Mouse (Mus musculus) embryonic facial prominence, embryonic 14.5 days (tissue): ENCODE measurements around the gene Coa4. TPM values are rescaled to one million over a fixed set of nuclear protein-coding genes. Genes with fewer than 3 reads are reported as not detected.

Source experiments
- ATAC-seq: fragments of 200-750 bp; cut with Nextera tagmentation; 2 replicates; pipeline ENCODE4 v1.8.0; 2017; ENCODE audit warnings: low read depth, moderate number of reproducible peaks, moderate TSS enrichment
- DNase-seq: peaks from one replicate; pipeline ENCODE4 v3.0.0-alpha.2; 2015; ENCODE audit warnings: low spot score
- H3K27ac ChIP-seq: fragments of 300-500 bp; sonication (generic); replicated peaks from 2 replicates; pipeline ENCODE4 v1.5.1; 2014; ENCODE audit warnings: low read depth, mild to moderate bottlenecking, low read length, moderate library complexity
- H3K27me3 ChIP-seq: fragments of 300-500 bp; sonication (generic); replicated peaks from 2 replicates; pipeline ENCODE4 v1.6.1; 2014; ENCODE audit warnings: low read length; ENCODE audit not compliant: control insufficient read depth, insufficient read depth
- H3K36me3 ChIP-seq: fragments of 300-500 bp; sonication (generic); 2 replicates; pipeline ENCODE4 v1.6.1; 2014; ENCODE audit warnings: low read length, mixed read lengths; ENCODE audit not compliant: control insufficient read depth, insufficient read depth
- H3K4me1 ChIP-seq: fragments of 300-500 bp; sonication (generic); 2 replicates; pipeline ENCODE4 v1.6.1; 2014; ENCODE audit warnings: antibody characterized with exemption, low read length; ENCODE audit not compliant: control insufficient read depth, insufficient read depth
- H3K4me2 ChIP-seq: fragments of 300-500 bp; sonication (generic); 2 replicates; pipeline ENCODE4 v1.6.1; 2014; ENCODE audit warnings: low read depth, mild to moderate bottlenecking, low read length, moderate library complexity, mixed read lengths
- H3K4me3 ChIP-seq: fragments of 300-500 bp; sonication (generic); 2 replicates; pipeline ENCODE4 v1.5.1; 2014; ENCODE audit warnings: low read depth, mild to moderate bottlenecking, low read length
- H3K9ac ChIP-seq: fragments of 300-500 bp; sonication (generic); 2 replicates; pipeline ENCODE4 v1.6.1; 2014; ENCODE audit warnings: low read depth, mild to moderate bottlenecking, low read length, moderate library complexity, mixed read lengths
- H3K9me3 ChIP-seq: fragments of 300-500 bp; sonication (generic); 2 replicates; pipeline ENCODE4 v1.6.1; 2016; ENCODE audit warnings: low read length; ENCODE audit not compliant: control insufficient read depth
- WGBS: fragments of 180-500 bp; shearing (Covaris S2); extraction: QIAGEN DNeasy Blood & Tissue Kit; methylation state at CpG from one replicate; pipeline ENCODE4 v1.1.7; 2014; 5-methylcytosine and 5-hydroxymethylcytosine counted together
- polyA plus RNA-seq: library from polyadenylated mRNA; unstranded; fragments of >200 nt; fragmentation: Nextera tagmentation; extraction: Ambion mirVana; gene quantifications from 2 replicates; pipeline ENCODE4 v1.2.1, GENCODE M21; 2014

Gene Coa4
- polyA plus RNA-seq, 1 experiment from 2014 or later = 22.1 TPM

GRCm38 (mm10) chr7:100495042-100495441 is 41.8 kb upstream of the Coa4 start:
- Histone ChIP-seq H3K27me3 (no peaks in the 10 kb centered on the region), H3K27ac (peak overlapping the region; percentile 65), H3K4me1 (peaks cover 32% of the 10 kb centered on the region), H3K4me2 (peak overlapping the region; percentile 91), H3K9me3 (no peaks in the 10 kb centered on the region), H3K4me3 (peak overlapping the region; percentile 47), H3K9ac (peak overlapping the region; percentile 12; the same call in 1 of the 2 replicates), H3K36me3 (peaks cover 15% of the 10 kb centered on the region; the same call in 1 of the 2 replicates)
- peak; percentile 1; the same call in 1 of the 2 replicates for ATAC-seq
- peak; percentile 52 for DNase-seq
- 21% methylated on average over 8 of the region's 8 CpGs for WGBS

- Histone ChIP-seq H3K4me1 (peaks cover 32% of the 10 kb centered on the region), H3K9me3 (no peaks in the 10 kb centered on the region), H3K27ac (peak overlapping the region; percentile 65), H3K9ac (peak overlapping the region; percentile 50), H3K36me3 (peaks cover 15% of the 10 kb centered on the region; the same call in 1 of the 2 replicates), H3K4me2 (peak overlapping the region; percentile 91), H3K27me3 (no peaks in the 10 kb centered on the region), H3K4me3 (peak overlapping the region; percentile 47)
- ATAC-seq (peak; percentile 73), DNase-seq (peak; percentile 88)
- 28% methylated on average over 11 of the region's 11 CpGs for WGBS
Observed at GRCm38 (mm10) chr7:100495581-100496251, 41.2 kb upstream of the Coa4 start.

- Histone ChIP-seq H3K4me2 (peak overlapping the region; percentile 91; the same call in 1 of the 2 replicates), H3K36me3 (peaks cover 15% of the 10 kb centered on the region; the same call in 1 of the 2 replicates), H3K9ac (no peak overlapping the region), H3K4me3 (no peak overlapping the region), H3K9me3 (no peaks in the 10 kb centered on the region), H3K4me1 (peaks cover 32% of the 10 kb centered on the region), H3K27ac (peak overlapping the region; percentile 12; the same call in 1 of the 2 replicates), H3K27me3 (no peaks in the 10 kb centered on the region)
- ATAC-seq (no peak), DNase-seq (no peak)
- 67% methylated on average over 6 of the region's 6 CpGs for WGBS
Observed at GRCm38 (mm10) chr7:100496371-100496770, 40.5 kb upstream of the Coa4 start.

DNA sequence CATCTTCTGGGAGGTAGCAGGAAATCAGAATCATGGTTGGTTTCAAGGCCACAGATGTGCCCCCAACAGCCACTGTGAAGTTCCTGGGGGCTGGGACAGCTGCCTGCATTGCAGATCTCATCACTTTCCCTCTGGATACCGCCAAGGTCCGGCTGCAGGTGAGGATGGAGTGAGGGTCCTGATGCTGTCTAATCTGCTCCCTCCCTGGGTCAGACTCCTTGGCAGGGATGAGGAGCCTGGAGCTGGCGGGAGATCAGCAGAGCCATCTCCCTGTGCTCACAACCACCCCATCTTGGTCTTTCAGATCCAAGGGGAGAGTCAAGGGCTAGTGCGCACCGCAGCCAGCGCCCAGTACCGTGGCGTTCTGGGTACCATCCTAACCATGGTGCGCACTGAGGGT is 40.1 kb upstream of the Coa4 start:
- H3K4me3 ChIP-seq = no peak overlapping the region
- H3K4me1 ChIP-seq = peaks cover 32% of the 10 kb centered on the region
- WGBS = 98% methylated on average over 9 of the region's 9 CpGs

DNA sequence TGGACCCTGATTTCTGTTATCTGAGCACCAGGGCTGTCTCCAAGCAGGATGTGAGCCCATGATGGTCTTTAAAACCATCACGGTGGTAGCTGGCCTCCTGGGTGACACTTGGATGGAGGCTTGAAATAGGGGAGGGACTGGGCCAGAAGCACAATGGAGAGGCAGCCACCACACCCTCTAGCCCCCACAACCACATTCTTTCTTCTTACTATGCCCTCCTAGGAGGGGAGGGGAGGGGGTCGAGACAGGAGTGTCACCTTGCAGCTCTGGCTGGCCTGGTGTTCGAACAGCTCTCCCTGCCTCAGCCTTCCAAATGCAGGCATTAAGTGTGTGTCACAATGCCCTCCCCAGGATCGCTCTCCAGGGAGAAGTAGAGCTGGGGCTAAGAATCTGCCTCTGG is 39.5 kb upstream of the Coa4 start:
- H3K27ac ChIP-seq = no peak overlapping the region
- no peak overlapping the region for H3K9ac ChIP-seq
- no peaks in the 10 kb centered on the region for H3K9me3 ChIP-seq
- 76% methylated on average over 4 of the region's 4 CpGs for WGBS
- no peak overlapping the region for H3K4me3 ChIP-seq
- no peaks in the 10 kb centered on the region for H3K27me3 ChIP-seq
- H3K4me1 ChIP-seq = peaks cover 32% of the 10 kb centered on the region
- ATAC-seq (no peak), DNase-seq (no peak)
- no peak overlapping the region for H3K4me2 ChIP-seq
- peaks cover 15% of the 10 kb centered on the region; the same call in 1 of the 2 replicates for H3K36me3 ChIP-seq

More for the DNA sequence above, 40.1 kb upstream of the Coa4 start:
- H3K36me3 ChIP-seq = peaks cover 15% of the 10 kb centered on the region; the same call in 1 of the 2 replicates
- H3K9ac ChIP-seq = no peak overlapping the region
- ATAC-seq = no peak
- no peaks in the 10 kb centered on the region for H3K9me3 ChIP-seq
- no peak overlapping the region for H3K27ac ChIP-seq
- no peak overlapping the region for H3K4me2 ChIP-seq
- no peak for DNase-seq
- no peaks in the 10 kb centered on the region for H3K27me3 ChIP-seq

GRCm38 (mm10) chr7:100497982-100498381 is 38.9 kb upstream of the Coa4 start:
- DNase-seq (no peak), ATAC-seq (no peak)
- WGBS = 92% methylated on average over 13 of the region's 13 CpGs
- Histone ChIP-seq H3K4me1 (peaks cover 26% of the 10 kb centered on the region), H3K36me3 (peaks cover 15% of the 10 kb centered on the region; the same call in 1 of the 2 replicates), H3K9me3 (no peaks in the 10 kb centered on the region), H3K4me2 (no peak overlapping the region), H3K4me3 (no peak overlapping the region), H3K27me3 (no peaks in the 10 kb centered on the region), H3K27ac (no peak overlapping the region), H3K9ac (no peak overlapping the region)

DNA sequence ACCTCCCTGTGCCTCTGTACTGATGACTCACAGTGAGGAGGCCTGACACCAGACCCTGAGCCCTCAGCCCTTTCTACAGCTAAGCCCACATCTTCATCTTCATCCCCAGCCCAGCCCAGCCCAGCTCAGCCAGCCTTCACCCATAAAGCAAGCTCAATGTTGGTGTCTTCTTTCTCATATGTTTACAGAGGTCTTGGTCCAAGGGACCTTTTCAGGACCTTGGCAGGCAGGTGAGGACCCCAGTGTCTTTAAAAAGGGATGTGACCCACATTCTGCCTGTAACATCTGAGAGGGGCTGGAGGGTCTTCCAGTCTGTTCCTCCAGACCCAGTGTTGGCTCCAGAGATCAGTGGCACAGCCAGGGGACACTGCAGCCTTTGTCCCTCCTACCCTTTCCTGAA is 37.4 kb upstream of the Coa4 start:
- Histone ChIP-seq H3K4me3 (no peak overlapping the region), H3K9me3 (no peaks in the 10 kb centered on the region), H3K4me1 (peaks cover 19% of the 10 kb centered on the region), H3K36me3 (peaks cover 15% of the 10 kb centered on the region; the same call in 1 of the 2 replicates), H3K27ac (no peak overlapping the region), H3K4me2 (no peak overlapping the region), H3K9ac (no peak overlapping the region), H3K27me3 (no peaks in the 10 kb centered on the region)
- ATAC-seq = no peak
- no peak for DNase-seq

DNA sequence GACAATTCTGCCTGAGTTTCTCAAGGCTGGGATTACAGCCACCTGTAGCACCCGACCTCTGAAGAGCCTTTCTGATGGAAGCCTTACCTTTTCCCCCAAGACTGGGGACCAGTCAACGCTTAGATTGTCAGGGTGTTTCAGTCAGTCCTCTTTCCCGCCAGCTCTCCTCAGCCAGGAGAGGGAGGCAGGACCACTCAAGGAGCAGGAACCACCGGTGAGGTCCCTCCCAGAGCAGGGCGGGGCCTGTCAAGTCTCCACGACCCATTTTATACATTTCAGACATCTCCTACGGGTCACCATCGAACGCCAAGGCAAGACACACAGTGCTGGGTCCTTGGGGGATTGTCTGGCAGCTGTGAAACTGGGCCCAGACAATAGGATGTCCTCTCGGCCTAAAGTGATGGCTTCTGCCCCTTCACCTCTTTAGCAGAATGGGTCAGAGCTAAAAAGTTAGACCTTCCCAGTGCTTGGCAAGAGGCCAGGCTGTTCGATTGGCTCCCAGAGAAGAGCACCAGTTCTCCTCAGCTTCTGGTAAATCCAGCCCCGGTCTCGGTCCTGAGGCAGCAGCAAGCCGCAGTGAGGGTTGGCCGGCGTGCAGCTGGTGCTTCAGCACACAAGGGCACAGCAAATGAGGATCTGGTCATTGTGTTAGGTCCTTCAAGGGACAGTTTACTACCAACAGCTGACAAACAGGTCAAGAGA is 36.4 kb upstream of the Coa4 start:
- no peak for DNase-seq
- Histone ChIP-seq H3K4me1 (peaks cover 10% of the 10 kb centered on the region), H3K4me3 (no peak overlapping the region), H3K9me3 (no peaks in the 10 kb centered on the region), H3K27ac (no peak overlapping the region), H3K4me2 (no peak overlapping the region), H3K9ac (0 out of 2 replicates have a peak overlapping the region, but pooled peaks have one; percentile 2), H3K36me3 (peaks cover 15% of the 10 kb centered on the region; the same call in 1 of the 2 replicates), H3K27me3 (no peaks in the 10 kb centered on the region)
- no peak for ATAC-seq
- 60% methylated on average over 16 of the region's 16 CpGs for WGBS
